Mouse (Mus musculus) liver, adult (tissue): Measurements from ENCODE around the gene Cd209g.
"Not testable (repeated sequence)": the region's sequence is repeated elsewhere in the genome, so short reads cannot be mapped to it uniquely, and the experiment has no call there.

Experiments used
- GATA4 ChIP-seq: IDR thresholded peaks from 2 replicates; pipeline ENCODE4 v1.6.1; 2014; ENCODE audit warnings: mild to moderate bottlenecking, low read length; ENCODE audit not compliant: insufficient replicate concordance

Cd209g gene

GRCm38 (mm10) chr8:4133798-4134197 is at the start of gene Cd209g:
TSS of gene Cd209g (plus strand) at chr8:4134098.
- no peak for TF ChIP-seq GATA4

- not testable (repeated sequence) for TF ChIP-seq GATA4
Observed at GRCm38 (mm10) chr8:4105735-4106134, 28.2 kb upstream of the Cd209g start, which contains the start of gene Cd209f. TSS of gene Cd209f (minus strand) at chr8:4105835.

- no peak for TF ChIP-seq GATA4
Observed at GRCm38 (mm10) chr8:4139660-4140646, 6.1 kb downstream of the Cd209g start.

GRCm38 (mm10) chr8:4141721-4142120 is 7.8 kb downstream of the Cd209g start:
- no peak for TF ChIP-seq GATA4

GRCm38 (mm10) chr8:4147272-4147671 is 13.4 kb downstream of the Cd209g start:
- no peak for TF ChIP-seq GATA4

GRCm38 (mm10) chr8:4154878-4155277 is 21.0 kb downstream of the Cd209g start:
- no peak for TF ChIP-seq GATA4

- no peak for TF ChIP-seq GATA4
Observed at GRCm38 (mm10) chr8:4162786-4163185, 28.9 kb downstream of the Cd209g start.

- no peak for TF ChIP-seq GATA4
Observed at GRCm38 (mm10) chr8:4165176-4165851, 31.4 kb downstream of the Cd209g start.

GRCm38 (mm10) chr8:4165852-4166751 is 32.2 kb downstream of the Cd209g start, which contains the start of gene Evi5l:
TSS of gene Evi5l (plus strand) at chr8:4166567.
- no peak; the same call in 1 of the 2 replicates for TF ChIP-seq GATA4

GRCm38 (mm10) chr8:4166881-4167525 is 33.1 kb downstream of the Cd209g start:
- TF ChIP-seq GATA4: no peak

GRCm38 (mm10) chr8:4167918-4168317 is 34.0 kb downstream of the Cd209g start:
- TF ChIP-seq GATA4: no peak

- TF ChIP-seq GATA4: no peak
Observed at GRCm38 (mm10) chr8:4172486-4172885, 38.6 kb downstream of the Cd209g start.

- TF ChIP-seq GATA4: no peak
Observed at GRCm38 (mm10) chr8:4174018-4174417, 40.1 kb downstream of the Cd209g start.

GRCm38 (mm10) chr8:4183409-4183808 is 49.5 kb downstream of the Cd209g start:
- no peak for TF ChIP-seq GATA4

- peak; percentile 81; the same call in 1 of the 2 replicates for TF ChIP-seq GATA4
Observed at GRCm38 (mm10) chr8:4186151-4186550, 52.3 kb downstream of the Cd209g start.
